In genomic region chr6:100025531-100025951, GRCm38 (mm10) we compare ENCODE assay signal across 12 mouse cellular contexts.
DNase-seq lines count a peak whose midpoint lies in the region; ATAC-seq lines count a peak whose summit lies in the region.
"Had no signal": no experiment of that assay in that cellular context is flagged by ENCODE, and none has a peak within 500 bp of the region (broad histone marks: within the 10 kb centered on the region; RNA-seq: fewer than 3 reads in every experiment).

No protein-coding gene starts in this region.

- no peaks in the 10 kb centered on the region for H3K36me3 ChIP-seq in hindbrain, embryonic 15.5 days
- H3K36me3 ChIP-seq in hindbrain, embryonic 10.5 days = no peaks in the 10 kb centered on the region
- no peaks in the 10 kb centered on the region for H3K36me3 ChIP-seq in forebrain, embryonic 14.5 days (ENCODE audit: control insufficient read depth, insufficient read depth, low read length)
- no peaks in the 10 kb centered on the region for H3K36me3 ChIP-seq in midbrain, embryonic 14.5 days (ENCODE audit: control insufficient read depth, insufficient read depth, low read length)
- H3K36me3 ChIP-seq: heart, embryonic 12.5 days had no signal

- peak; percentile 61; the same call in 1 of the 2 replicates for ATAC-seq in hindbrain, embryonic 15.5 days (ENCODE audit: low FRiP score, low read depth)
- ATAC-seq in forebrain, embryonic 14.5 days = peak; percentile 73
- ATAC-seq in midbrain, embryonic 14.5 days (ENCODE audit: low FRiP score, low TSS enrichment) = peak; percentile 63; the same call in 1 of the 2 replicates
- ATAC-seq in granulocyte monocyte progenitor cell, adult 5-6 weeks (replicated peaks; ENCODE audit: poor library complexity, severe bottlenecking) = no peak

- 41% methylated on average over 5 of the region's 5 CpGs for WGBS in hindbrain, embryonic 15.5 days
- 64% methylated on average over 5 of the region's 5 CpGs for WGBS in hindbrain, embryonic 10.5 days
- 9% methylated on average over 5 of the region's 5 CpGs for WGBS in forebrain, embryonic 14.5 days
- 15% methylated on average over 5 of the region's 5 CpGs for WGBS in midbrain, embryonic 14.5 days

- H3K4me3 ChIP-seq in hindbrain, embryonic 15.5 days = no peak overlapping the region
- no peak overlapping the region for H3K4me3 ChIP-seq in hindbrain, embryonic 10.5 days
- no peak overlapping the region for H3K4me3 ChIP-seq in forebrain, embryonic 14.5 days (ENCODE audit: low read depth, low read length)
- no peak overlapping the region for H3K4me3 ChIP-seq in midbrain, embryonic 14.5 days (replicated peaks; ENCODE audit: low read depth, low read length)
- H3K4me3 ChIP-seq: heart, embryonic 12.5 days; megakaryocyte, embryonic 14.5 days had no signal

- H3K4me2 ChIP-seq in hindbrain, embryonic 15.5 days = no peak overlapping the region
- H3K4me2 ChIP-seq in forebrain, embryonic 14.5 days (ENCODE audit: low read length) = no peak overlapping the region
- H3K4me2 ChIP-seq in midbrain, embryonic 14.5 days (ENCODE audit: low read length) = no peak overlapping the region
- H3K4me2 ChIP-seq: heart, embryonic 12.5 days had no signal

- intact Hi-C loops in heart, postnatal 10 days (cut with DNase I) = no loop called here

- H3K9me3 ChIP-seq in hindbrain, embryonic 15.5 days = no peaks in the 10 kb centered on the region
- H3K9me3 ChIP-seq in hindbrain, embryonic 10.5 days = no peaks in the 10 kb centered on the region
- H3K9me3 ChIP-seq in forebrain, embryonic 14.5 days (replicated peaks; ENCODE audit: control insufficient read depth, low read length) = no peaks in the 10 kb centered on the region
- H3K9me3 ChIP-seq in midbrain, embryonic 14.5 days (ENCODE audit: control insufficient read depth, low read length) = no peaks in the 10 kb centered on the region
- H3K9me3 ChIP-seq: heart, embryonic 12.5 days; megakaryocyte, embryonic 14.5 days had no signal

- no peak for DNase-seq in hindbrain, embryonic 10.5 days (ENCODE audit: low spot score)
- DNase-seq in cerebellum, postnatal 36 days = peak; percentile 31 to 33
- peak; percentile 63 for DNase-seq in forebrain, embryonic 14.5 days (ENCODE audit: low spot score)
- peak; percentile 72 for DNase-seq in midbrain, embryonic 14.5 days
- DNase-seq in heart, postnatal 10 days = no peak
- DNase-seq: adrenal gland, postnatal 25 days; thymus, postnatal 4 days had no signal

- peaks cover 8% of the 10 kb centered on the region; the same call in 1 of the 2 replicates for H3K27me3 ChIP-seq in hindbrain, embryonic 15.5 days
- H3K27me3 ChIP-seq in hindbrain, embryonic 10.5 days (ENCODE audit: insufficient read depth, poor library complexity, severe bottlenecking) = peaks cover 81% of the 10 kb centered on the region
- H3K27me3 ChIP-seq in forebrain, embryonic 14.5 days (replicated peaks; ENCODE audit: control insufficient read depth, insufficient read depth, low read length) = no peaks in the 10 kb centered on the region
- 0 out of 2 replicates have a peak, but pooled peaks cover 10% of the 10 kb centered on the region for H3K27me3 ChIP-seq in midbrain, embryonic 14.5 days (ENCODE audit: control insufficient read depth, insufficient read depth, low read length)

- H3K9ac ChIP-seq in hindbrain, embryonic 15.5 days = no peak overlapping the region
- no peak overlapping the region for H3K9ac ChIP-seq in forebrain, embryonic 14.5 days (ENCODE audit: low read length)
- H3K9ac ChIP-seq in midbrain, embryonic 14.5 days (replicated peaks; ENCODE audit: low read length) = no peak overlapping the region
- H3K9ac ChIP-seq: heart, embryonic 12.5 days had no signal

- H3K27ac ChIP-seq in hindbrain, embryonic 15.5 days (replicated peaks) = no peak overlapping the region
- H3K27ac ChIP-seq in hindbrain, embryonic 10.5 days = no peak overlapping the region
- no peak overlapping the region for H3K27ac ChIP-seq in forebrain, embryonic 14.5 days (ENCODE audit: low read depth, low read length)
- no peak overlapping the region for H3K27ac ChIP-seq in midbrain, embryonic 14.5 days (replicated peaks; ENCODE audit: low read depth, low read length)
- H3K27ac ChIP-seq: kidney, postnatal 0 days had no signal

- peaks cover 15% of the 10 kb centered on the region for H3K4me1 ChIP-seq in hindbrain, embryonic 15.5 days (replicated peaks)
- H3K4me1 ChIP-seq in hindbrain, embryonic 10.5 days (replicated peaks) = peaks cover 37% of the 10 kb centered on the region
- H3K4me1 ChIP-seq in forebrain, embryonic 14.5 days (ENCODE audit: control insufficient read depth, insufficient read depth, low read length) = peaks cover 7% of the 10 kb centered on the region; the same call in 1 of the 2 replicates
- H3K4me1 ChIP-seq in midbrain, embryonic 14.5 days (ENCODE audit: control insufficient read depth, insufficient read depth, low read length) = peaks cover 12% of the 10 kb centered on the region
- H3K4me1 ChIP-seq: heart, embryonic 12.5 days; megakaryocyte, embryonic 14.5 days had no signal

Comparison
In these comparisons a context has a peak if more than half of its experiments do, and no peak if none do; other contexts are left out.
1. DNase-seq: peak in cerebellum, postnatal 36 days (2 of 2), forebrain, embryonic 14.5 days (single experiment) and midbrain, embryonic 14.5 days (single experiment); none in hindbrain, embryonic 10.5 days (single experiment) and heart, postnatal 10 days (0 of 2).